Mouse (Mus musculus) urinary bladder, postnatal 10 days (tissue): ENCODE measurements around the gene Dapk2.

Source experiments
- DNase-seq: peaks from one replicate; pipeline ENCODE4 v3.0.0; 2022; ENCODE audit warnings: low spot score

Gene Dapk2

DNA sequence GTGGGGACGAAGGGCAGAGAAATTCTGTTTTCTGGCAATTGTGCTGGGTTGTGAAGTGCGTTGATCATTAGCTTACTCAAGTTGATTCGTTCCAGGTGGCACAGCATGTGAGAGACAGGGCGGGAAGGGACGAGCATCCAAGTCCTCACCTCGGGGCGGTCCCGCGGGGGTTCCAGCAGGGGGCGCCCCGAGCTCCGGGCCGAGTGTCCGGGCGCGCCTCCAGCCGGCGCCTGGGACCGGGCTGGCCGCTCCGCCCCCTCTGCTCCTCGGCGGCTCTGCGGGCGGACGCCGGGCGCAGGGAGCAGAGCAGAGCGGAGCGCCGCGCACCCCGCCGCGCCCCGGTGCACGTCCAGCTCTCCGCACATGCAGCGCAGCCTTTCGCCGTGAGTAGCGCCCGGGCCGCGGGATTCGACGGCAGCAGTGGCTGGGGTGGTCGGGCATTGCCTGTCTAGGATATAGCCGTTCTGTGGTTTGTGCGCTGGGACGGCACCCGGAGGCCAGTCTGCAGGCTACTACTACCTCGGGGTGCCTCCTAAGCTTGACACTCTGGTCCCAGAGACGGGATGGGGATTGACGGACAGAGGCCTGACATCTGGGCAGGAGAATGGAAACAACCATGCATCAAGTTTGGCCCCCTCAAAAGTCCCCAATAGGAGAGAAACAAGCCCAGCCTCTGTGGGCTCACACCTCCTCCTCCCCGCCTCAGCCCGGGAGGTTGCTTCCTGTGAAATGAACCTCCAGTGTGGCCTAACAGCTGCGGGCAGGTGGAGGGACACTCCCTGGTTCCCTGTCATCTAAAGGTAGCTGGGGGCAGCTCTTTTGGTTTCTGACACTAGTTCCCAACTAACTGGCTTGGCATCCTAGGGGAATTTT is at the start of gene Dapk2:
Gene Dapk2, plus strand, starts transcription at position 266 of the 873 bp plus-strand sequence.
- DNase-seq, result peak; percentile 45

DNA sequence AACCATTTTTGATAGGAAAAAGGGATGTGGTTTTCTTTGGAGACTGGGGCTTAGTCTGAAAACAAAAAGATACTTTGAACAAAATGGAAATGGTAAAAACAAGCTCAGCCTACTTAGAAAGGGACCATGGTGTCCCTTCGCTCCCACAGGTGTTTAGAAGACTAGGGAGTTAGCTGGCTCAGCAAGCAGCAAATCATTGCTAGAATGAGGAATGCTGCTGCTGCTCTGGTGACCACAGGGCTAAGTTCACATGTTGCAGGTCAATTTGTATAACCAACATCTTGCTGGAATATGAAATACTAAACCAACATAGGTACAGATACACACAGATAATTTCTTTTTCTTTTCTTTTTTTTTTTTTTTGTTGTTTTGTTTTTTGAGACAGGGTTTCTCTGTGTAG is 48.4 kb upstream of the Dapk2 start:
- no peak for DNase-seq

DNA sequence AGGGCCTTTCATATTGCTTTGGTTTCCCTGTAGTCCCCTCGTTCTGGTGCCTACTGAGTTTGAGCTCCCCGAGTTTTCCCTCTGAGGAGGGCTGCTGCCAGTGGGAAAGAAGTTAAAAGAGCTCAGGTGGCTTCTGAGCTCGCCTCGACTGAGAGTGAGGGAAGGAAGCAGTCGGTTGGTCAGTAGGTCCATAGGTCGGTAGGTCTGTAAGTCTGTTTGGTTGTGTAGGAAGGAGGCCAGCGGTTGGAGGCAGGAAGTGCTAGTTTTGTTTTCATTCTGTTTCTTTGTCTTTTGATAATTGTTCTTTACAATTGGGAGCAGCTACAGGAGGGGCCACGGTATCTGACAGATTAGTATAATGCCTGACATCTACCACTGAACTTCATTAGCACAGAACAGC is 47.9 kb upstream of the Dapk2 start:
- no peak for DNase-seq

DNA sequence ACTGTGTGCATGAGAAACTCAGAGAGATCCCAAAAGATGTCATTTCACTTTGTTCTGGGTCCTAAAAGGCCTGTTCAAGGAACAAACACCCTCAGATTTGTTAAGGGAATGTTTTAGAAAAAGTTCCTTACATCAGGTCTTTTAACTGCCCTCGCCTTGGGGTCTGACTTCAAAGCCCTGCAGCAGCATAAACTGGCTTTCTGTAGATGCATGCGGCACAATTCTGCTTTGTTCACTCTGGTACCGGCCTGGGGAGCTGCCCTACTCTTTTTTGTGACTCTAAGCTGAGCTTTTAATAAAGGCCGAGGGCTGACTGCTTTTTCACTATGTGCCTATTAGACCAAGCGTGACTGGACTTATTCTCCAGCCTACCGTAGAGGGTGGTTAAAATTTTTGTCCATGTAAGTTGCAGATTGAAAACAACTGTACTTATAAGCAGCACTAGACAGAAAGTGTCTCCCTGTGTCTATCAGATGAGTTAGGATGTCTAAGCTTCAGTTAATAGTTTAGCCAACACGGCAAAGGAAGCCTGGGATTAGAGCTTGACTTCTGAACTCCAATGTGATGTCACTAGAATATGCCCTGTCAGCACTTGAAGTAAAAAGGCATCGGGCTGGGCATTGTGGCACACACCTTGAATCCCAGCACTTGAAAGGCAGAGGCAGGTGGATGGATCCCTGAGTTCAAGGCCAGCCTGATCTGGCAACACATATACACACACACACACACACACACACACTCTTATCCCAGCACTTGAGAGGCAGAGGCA is 47.2 kb upstream of the Dapk2 start:
- DNase-seq, result no peak

DNA sequence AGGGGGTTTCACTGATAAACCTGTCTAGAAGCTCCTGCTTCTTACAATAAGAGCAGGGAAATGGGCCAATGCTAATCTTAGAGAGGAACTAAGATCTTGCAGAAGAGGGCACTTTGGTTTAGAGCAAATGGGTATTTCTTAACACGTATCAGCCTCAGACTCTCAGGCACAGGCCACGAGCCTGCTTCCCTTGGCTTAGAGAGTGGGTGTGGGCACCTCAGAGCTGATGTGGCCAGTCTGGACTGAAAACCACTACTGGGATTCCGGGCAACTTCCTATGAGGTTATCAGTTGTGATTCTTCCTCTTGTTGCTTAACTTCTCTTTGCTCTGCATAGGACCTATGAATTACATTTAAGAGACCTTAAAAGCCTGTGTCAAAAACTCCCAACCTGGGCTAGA is 43.7 kb upstream of the Dapk2 start:
- DNase-seq, result no peak

DNA sequence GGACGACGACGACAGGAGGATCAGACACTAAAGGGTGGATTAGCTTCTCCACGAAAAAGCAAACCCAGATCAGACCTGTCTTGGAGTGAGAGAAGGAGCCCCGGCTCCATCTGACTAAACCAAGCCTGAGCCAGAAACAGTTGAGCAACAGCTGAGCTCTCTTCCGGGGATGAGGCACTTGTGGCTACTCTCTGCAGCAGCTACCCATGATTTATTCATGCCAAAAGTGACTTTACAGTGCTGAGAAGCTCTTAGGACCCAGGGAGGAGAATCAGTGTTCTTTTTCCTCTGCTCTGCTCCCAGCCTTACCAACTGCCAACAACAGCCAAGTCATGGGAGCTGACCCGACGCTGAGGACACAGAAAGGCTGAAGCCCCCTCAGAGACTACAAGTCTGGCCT is 41.1 kb upstream of the Dapk2 start:
- no peak for DNase-seq

DNA sequence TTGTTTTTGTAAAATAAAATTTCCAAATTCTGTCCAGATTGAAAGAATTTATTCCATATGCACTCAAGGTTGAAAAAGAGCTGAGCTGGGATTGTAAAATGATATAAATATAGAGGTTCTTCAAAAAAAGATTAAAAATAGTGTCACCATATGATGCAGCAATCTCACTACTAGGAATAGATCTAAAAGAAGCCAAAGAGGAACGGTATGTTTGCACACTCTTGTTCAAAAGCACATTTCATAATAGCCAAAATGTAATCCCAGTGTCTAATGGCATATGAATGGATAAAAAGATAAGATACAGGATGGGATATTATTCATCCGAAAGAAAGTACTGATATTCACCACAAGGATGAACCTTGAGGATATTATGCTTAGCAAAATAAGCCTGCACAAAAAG is 38.5 kb upstream of the Dapk2 start:
- DNase-seq, result no peak

DNA sequence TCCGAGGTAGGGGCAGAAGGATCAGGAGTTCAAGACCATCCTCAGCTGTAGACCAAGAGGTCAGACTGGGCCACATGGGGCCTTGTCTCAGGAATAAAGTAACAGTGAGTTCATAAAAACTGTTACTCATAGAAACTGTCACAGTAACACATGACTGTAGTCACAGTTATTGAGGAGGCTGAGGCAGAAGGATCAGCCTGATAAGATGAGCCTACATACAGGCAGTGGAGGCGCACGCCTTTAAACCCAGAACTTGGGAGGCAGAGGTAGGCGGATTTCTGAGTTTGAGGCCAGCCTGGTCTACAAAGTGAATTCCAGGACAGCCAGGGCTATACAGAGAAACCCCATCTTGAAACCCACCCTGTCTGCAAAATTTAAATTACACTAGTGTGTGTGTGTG is 37.9 kb upstream of the Dapk2 start:
- no peak for DNase-seq

DNA sequence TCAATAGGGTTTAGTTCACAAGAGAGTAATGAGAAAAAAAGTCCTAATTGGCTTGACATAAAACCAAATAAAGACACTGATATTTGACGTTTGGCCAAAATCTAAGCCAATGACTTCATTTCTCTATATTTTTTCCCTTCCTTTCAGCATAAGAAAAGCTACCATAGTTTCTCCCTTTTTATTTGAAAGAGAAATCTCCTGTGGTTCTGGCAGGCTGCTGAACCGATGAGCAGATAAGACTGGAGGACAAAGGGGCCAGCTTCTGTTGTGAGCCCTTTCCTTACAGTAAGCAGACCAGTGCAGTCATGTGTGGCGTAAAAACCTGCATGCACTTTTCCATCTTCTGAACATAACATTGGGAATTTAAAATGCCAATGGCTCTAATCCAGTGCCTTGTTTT is 37.1 kb upstream of the Dapk2 start:
- no peak for DNase-seq

DNA sequence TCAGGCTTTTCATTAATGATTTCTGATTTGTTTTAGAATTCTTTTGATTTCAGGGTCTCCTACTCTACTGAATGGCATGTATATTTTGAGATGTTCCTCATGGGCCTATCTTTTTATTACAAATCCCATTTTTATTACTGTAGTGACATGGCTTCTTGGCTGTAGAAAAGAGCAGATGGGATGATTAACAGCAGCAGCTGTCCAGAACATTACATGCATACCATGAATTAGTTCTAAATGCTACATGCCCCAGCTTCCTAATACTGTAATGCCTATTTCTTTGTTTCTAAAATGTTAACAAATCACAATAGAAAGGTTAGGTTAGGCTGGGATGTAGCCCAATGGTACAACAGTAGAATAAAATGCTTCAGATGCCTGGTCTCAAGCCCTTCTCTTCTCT is 36.6 kb upstream of the Dapk2 start:
- DNase-seq, result no peak

DNA sequence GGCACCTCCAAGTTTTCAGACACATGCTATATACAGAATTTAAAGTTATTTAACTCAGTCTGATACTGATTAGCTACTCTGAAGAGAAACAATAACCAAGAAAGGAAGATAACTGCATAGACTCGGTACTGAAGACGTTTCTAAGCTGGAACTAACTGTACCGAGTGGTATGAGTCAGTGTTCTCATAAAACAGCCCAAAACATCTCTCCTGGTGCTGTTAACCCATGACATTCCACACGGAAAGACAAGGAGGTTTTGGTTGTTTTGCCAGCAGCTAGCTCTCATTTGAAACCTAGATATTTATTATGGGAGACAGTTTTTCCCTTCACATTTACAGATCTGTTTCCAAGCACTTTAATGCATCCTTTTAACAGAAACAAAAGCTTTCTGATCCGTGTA is 34.4 kb upstream of the Dapk2 start:
- DNase-seq, result no peak

DNA sequence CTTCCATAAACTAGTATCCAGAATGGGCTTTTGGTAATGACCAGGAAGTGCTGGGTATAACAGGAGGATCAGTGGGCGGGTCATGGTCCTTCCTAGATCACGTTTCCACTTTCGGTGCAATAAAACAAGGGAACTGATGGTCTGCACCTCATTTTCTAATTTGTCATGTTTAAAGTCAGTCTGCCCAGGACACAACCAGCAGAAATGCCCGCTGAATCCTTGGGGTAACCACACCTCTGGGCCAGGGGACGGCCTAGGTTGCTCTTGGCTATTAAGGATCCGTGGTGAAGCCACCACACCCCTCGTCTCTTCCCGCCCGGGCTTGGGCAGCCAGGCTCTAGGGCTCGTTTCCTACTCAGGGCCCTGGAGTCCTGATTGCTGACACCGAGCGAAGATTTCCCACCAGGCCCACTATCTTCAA is 33.9 kb upstream of the Dapk2 start:
- DNase-seq, result no peak

DNA sequence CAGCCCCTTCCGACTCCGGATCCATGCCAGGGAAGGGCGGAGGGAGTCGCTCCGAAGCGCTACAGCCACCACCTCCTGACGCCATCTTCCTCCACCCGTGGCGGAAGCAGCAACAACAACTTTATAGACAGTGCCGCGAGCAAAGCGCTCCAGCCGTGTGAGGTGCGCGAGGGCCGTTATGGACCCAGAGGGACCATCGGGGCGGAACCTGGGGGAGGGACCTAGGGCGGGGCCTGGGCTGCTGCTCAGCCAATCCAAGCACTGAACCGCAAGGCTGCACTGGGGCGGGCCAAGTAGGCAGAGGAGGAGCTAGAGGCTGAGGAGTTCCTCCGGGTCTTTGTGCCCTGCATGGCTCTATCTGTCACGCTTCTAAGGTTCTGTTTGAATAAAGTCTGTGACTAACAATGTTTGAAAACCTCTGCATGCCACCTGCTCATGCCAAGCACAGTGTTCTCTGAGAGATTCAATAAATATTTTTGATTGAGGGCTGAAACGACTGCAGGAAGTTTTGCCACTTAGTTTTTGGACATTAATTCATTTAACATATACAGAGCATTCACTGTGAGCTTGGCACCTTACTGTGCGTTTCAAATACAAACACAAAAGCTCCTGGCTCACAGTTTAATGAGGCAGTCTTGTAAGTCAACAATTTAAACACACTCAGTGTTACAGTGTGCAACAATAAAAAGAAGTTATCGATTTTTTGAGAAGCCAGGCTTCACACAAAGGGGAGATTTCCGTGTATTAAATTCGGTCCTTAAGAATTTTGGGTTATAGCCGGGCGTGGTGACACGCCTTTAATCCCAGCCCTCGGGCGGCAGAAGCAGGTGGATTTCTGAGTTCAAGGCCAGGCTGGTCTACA is 33.1 kb upstream of the Dapk2 start:
- peak; percentile 87 for DNase-seq

DNA sequence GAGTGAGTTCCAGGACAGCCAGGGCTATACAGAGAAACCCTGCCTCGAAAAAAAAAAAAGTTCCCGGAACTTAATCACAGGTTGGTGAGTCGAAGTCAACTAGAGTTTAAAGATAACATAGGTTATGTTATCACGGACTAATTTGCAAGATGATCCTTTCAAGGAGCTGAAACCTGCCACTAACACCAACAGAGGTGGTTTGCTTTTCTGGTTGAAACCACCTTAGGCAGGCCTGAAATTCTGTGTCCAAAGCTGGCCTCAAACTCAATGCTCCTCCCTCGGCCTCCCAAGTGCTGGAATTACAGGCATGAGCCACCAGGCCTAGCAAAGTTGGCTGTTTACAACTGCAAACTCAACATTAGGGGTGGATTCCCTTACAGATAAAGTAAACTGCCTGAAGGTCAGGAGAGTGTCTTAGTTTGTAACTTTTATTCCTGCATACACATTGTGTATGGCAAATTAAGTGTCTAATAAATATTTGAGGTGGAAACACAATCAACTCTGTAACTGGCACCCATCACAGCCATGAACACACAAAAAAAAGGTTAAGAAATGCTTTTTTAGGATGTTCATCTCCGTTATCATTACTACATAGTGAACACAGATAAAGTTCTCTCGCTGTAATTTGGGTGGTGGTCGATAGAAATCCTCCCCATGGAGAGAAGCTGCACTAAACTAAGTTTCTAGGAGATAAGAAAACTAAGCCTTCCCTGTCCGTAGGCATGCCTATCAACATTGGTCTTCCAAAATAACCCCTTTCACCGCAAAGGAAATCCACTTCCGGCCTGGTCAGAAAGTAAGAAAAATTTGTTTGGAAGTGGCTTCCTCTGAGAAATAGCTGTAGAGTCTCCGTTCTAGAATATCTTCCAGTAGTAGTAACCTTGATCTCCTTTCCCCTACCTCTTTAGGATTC is 32.2 kb upstream of the Dapk2 start:
- DNase-seq, result no peak

DNA sequence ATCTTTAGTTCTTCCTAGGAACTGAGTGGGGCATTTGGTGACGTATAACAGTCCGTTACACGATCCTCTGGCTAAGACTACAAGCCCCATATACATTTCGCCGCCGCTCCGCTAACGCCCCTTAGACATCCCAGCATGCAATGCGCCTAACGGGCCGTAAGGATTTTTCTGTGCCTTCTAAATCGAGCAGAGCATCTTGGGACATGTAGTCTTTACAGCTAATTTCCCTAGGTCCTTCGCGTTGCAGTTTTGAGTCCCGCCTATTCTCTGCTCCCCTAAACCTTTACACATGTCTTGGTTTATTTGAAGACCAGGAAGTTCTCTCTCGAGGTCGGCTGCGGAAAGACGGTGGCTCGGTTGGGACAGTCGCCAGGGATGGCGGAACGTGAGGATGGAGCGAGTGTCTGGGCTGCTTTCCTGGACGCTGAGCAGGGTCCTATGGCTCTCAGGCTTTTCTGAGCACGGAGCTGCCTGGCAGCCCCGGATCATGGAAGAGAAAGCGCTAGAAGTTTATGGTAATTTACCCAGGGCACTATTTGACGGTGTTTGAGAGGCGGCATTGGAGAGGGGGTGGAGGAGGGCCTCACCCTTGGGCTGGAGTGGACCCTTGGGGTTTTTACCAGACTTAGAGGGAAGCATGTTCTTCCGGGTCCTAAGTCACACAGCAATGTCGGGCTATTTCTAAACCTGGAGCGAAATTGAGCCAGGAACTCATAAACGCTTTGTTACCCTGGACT is 31.4 kb upstream of the Dapk2 start, which contains the start of the genes Snx1 and Ciao2a:
Gene Snx1, minus strand, starts transcription at position 132 of the 737 bp plus-strand sequence.
Gene Ciao2a, plus strand, starts transcription at position 156 of the 737 bp plus-strand sequence.
- peak; percentile 66 for DNase-seq

DNA sequence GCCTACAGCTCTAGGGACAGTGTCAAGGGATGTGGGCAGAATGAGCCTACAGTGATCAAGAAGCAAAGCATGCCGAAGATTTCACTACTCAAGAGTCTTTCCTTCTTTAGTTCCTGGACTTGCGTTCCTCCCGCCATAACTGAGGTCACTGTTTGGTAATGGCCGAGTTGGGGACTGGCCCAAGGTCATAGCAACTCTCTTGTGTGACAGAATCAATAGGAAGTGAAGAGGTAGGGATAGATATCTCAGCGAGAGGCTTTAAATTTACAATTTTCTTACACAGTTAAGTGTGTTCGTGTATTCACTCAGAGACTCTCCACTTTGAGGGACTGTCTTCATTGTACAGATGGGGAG is 30.9 kb upstream of the Dapk2 start:
- DNase-seq, result no peak

DNA sequence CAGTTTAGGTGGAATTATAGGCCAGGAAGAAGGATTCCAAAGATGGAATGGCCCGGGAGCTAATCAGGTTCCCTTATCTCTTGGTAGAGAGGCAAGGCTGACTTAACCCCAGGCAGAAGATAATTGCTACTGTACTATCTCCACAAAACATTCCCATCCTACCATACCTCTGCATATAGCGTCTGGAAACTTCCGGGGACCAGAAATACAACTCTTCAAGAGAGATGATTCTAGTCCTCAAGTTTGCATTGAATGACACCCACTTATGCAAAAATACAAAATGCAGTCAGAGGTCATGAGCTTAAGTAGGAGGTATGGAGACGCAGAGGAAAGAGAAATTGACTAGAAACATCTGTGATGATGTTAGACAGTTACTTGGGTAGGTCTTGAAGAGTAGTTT is 30.1 kb upstream of the Dapk2 start:
- no peak for DNase-seq

DNA sequence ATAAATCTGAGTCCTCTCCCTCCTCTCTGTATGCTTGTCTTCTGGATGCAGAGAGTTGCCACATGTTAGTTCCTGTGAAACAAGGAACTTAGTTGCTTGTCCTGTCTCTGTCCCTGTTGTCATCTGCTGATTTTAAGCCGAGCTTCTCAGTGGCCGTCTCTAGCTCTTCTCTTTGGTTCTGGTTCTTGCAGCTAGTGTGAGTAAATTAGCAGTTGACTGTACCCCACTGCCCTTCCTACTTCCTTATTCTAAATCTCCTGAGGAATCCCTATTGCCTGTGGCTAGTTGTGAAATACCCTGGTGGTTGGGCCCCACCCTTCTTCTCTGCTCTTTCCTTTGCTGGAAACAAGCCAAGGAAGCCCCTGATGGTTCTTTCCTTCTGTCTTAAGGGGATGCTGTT is 26.6 kb upstream of the Dapk2 start:
- DNase-seq, result no peak

DNA sequence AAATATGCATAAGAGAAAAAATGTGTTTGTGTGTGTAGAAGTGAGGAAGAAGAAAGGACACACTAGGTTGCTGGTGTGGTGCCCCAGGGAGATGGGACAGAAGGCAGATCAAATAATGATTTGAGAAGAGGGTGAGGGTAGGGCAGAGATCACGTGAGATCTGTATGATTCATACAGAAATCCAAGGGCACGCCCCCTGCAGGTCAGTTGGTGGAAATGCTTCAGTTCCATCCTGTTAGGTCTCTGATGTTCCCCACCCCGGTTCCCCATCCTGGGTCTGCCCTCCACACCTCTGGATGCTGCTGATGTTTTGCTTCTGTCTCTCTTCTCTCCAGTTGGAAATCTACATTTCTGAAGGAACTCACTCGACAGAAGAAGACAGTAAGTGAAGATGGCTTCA is 22.1 kb upstream of the Dapk2 start:
- no peak for DNase-seq

DNA sequence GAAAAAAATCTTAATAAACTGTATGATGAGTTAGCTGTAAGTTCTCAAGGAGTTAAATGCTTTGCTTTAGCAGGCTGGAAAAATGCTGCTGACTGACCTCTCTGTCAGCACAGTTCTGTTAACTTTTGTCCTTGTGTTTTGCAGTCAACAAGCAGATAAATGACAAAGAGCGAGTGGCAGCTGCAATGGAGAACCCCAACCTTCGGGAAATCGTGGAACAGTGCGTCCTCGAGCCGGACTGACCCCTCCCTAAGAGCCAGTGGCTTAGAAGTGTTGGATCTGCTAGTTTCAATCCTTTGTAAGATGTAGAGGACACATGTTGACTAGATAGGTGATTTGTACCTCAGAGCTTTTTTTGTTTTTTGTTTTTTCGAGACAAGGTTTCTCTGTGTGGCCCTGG is 19.8 kb upstream of the Dapk2 start:
- no peak for DNase-seq

DNA sequence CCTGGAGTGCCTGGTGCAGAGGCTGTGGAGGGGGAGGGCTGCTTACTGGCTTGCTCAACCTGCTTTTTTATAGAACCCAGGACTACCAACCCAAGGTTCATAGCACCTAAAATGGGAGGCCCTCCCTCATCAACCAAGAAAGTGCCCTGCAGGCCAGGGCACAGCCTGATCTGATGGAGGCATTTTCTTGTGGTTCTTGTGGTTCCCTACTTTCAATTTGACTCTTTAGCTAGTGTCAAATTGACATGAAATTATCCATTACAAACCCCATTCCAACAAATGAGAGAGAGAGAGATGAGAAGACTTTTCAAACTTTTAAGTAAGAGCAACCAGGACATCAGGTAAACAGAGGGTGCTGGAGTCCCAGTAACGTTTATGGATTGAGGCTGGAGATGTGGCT is 15.8 kb upstream of the Dapk2 start:
- no peak for DNase-seq
